Comparison of ENCODE assay signal across 12 mouse cellular contexts in the genomic region with DNA sequence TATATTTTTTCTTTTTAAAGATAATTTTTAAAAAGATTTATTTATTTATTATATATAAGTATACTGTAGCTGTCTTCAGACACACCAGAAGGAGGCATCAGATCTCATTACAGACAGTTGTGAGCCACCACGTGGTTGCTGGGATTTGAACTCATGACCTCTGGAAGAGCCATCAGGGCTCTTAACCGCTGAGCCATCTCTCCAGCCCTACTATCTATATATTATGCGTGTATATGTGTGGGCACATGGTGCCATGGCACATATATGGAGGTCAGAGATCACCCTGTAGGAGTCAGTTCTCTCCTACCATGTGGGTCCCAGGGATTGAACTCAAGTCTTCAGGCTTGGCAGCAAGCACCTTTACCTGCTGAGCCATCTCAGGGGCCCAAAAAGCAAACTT. TPM values are rescaled to one million over a fixed set of nuclear protein-coding genes. Genes with fewer than 3 reads are reported as not detected.
"Had no signal": no experiment of that assay in that cellular context is flagged by ENCODE, and none has a peak within 500 bp of the region (broad histone marks: within the 10 kb centered on the region; RNA-seq: fewer than 3 reads in every experiment).

No protein-coding gene starts in this region.

- H3K4me3 ChIP-seq: neural tube, embryonic 13.5 days; neural tube, embryonic 15.5 days; stomach, embryonic 15.5 days had no signal

- H3K36me3 ChIP-seq: neural tube, embryonic 13.5 days; neural tube, embryonic 15.5 days; stomach, embryonic 15.5 days had no signal

- H3K9ac ChIP-seq: neural tube, embryonic 13.5 days; neural tube, embryonic 15.5 days; stomach, embryonic 15.5 days had no signal

- H3K4me2 ChIP-seq: neural tube, embryonic 13.5 days; neural tube, embryonic 15.5 days; stomach, embryonic 15.5 days had no signal

- H3K27me3 ChIP-seq: neural tube, embryonic 13.5 days; neural tube, embryonic 15.5 days; stomach, embryonic 15.5 days had no signal

- DNase-seq: right cerebral cortex, adult 18-20 months; right cerebral cortex, postnatal 14 days; right cerebral cortex, postnatal 25 days; right cerebral cortex, postnatal 4 days had no signal

- H3K9me3 ChIP-seq: neural tube, embryonic 13.5 days; neural tube, embryonic 15.5 days; stomach, embryonic 15.5 days had no signal

- H3K27ac ChIP-seq: neural tube, embryonic 13.5 days; neural tube, embryonic 15.5 days; stomach, embryonic 15.5 days; stomach, postnatal 0 days had no signal

RNA-seq across cellular contexts. Expression of a gene that starts 58.4 kb away (rescaled TPM):
- total RNA-seq: neutrophil, adult 5-6 weeks had no signal
- polyA plus RNA-seq: neural tube, embryonic 15.5 days; small intestine, adult 2 months; spleen, adult 2 months; thymus, adult 2 months had no signal
